Mouse (Mus musculus) lung, postnatal 10 days (tissue): ENCODE measurements around the gene Bclaf3.
"Not testable (repeated sequence)": the region's sequence is repeated elsewhere in the genome, so short reads cannot be mapped to it uniquely, and the experiment has no call there.

Experiments used
- DNase-seq: peaks from one replicate; pipeline ENCODE4 v3.0.0; 2021

Bclaf3 gene

GRCm38 (mm10) chrX:159526388-159526787 lies at the start of gene Bclaf3:
TSS of gene Bclaf3 (plus strand) at chrX:159526688.
- no peak for DNase-seq

GRCm38 (mm10) chrX:159478243-159478940 lies 48.1 kb upstream of the Bclaf3 start:
- DNase-seq, result not testable (repeated sequence)

DNA sequence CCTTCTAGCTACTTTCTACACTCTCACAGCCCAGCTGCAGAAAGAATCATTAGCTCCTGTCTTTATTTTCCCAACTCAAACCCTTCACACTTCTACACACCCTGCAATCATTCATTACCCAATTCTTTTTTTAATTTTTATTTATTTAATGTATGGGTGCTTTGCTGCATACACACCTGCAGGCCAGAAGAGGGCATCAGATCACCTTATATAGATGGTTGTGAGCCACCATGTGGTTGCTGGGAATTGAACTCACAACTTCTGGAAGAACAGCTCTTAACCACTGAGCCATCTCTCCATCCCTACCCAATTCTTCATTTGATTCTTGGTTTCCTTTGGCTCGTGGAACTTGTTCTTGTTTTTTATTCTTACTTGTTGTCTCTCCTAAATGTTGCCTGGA lies 42.2 kb upstream of the Bclaf3 start:
- no peak for DNase-seq

GRCm38 (mm10) chrX:159503181-159503580 lies 23.3 kb upstream of the Bclaf3 start:
- DNase-seq, result no peak

DNA sequence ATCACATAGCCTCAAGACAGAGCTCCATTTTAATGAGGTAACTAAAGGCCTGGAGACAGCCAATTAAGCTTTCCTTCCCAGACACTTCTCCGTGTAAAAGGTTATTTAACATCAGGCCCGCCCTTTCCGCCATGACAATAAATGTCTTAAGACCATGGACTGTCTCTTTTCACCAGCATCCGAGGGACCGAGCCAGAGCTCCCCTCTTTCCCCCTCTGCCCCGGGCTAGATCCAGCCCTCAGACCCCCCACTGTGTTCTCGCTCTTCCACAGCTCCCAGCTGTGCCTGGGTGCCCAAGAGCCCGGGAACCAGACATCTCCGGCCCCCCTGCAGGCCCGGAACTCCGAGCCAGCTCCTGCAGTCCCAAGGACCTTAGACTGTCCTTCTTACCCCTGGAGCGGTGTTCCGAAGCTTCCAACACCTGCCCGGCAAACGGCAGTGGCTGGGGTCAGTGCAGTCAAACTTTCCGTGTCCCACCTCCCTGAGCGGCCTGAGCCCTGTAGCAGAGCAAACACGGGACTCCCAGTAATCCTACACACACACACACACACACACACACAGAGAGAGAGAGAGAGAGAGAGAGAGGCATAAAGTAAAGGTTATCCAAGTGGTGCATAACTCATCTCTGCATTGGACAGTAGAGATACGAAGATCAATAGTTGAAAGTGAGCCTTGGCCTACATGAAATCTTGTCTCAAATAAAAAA lies 18.0 kb upstream of the Bclaf3 start:
- no peak for DNase-seq

DNA sequence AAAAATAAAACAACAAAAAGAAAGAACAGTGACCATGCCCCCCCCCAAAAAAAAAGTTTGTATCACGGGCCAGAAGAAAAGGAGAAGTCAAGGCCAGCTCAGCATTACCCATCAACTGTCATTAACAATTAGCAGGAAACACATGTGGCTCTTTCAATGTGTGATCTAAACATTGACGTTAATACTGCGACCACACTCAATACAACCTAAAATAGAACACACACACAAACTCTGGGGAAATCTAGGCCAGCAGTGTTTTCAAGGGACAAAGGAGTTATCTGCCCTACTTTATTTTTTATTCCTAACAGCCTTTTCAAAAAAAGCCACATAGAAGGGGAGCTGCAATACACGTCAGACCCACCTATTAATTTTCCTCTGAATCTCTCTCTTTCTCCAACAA lies 17.4 kb upstream of the Bclaf3 start:
- DNase-seq, result no peak

- DNase-seq, result no peak
Observed at GRCm38 (mm10) chrX:159509847-159510715, 16.4 kb upstream of the Bclaf3 start.

DNA sequence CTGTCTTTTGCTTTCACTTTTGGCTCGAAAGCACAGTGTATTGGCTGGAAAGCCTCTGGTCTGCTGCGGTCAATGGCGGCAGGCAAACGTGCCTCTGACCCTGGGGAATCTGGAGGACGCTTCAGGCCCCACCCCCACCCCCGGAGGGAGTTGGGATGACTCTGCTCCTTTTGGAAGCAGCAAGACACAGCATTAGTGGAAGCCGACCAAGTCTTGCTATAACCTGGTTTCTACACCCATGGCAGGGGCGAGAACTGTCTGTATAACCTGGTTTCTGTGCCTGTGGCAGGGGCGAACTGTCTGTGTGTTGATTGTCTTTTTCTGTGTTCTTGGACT lies 15.8 kb upstream of the Bclaf3 start:
- no peak for DNase-seq

DNA sequence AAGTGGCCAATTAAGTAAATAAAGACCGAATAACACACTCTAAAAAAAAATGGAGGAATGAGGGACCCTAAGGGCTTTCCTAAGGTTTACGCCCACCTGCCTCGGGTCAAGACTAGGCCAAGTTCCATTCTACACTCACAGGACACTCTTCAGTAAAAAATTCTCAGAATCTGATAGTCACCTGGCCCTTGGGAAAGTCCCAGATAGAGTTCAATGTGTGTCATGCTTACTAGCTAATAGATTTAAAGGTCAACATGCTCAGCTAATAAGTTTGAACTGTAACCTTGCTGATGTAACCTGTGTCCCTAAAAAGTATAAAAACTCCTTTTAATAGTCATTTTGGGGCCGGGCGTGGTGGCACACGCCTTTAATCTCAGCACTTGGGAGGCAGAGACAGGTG lies 10.9 kb upstream of the Bclaf3 start:
- DNase-seq, result no peak

DNA sequence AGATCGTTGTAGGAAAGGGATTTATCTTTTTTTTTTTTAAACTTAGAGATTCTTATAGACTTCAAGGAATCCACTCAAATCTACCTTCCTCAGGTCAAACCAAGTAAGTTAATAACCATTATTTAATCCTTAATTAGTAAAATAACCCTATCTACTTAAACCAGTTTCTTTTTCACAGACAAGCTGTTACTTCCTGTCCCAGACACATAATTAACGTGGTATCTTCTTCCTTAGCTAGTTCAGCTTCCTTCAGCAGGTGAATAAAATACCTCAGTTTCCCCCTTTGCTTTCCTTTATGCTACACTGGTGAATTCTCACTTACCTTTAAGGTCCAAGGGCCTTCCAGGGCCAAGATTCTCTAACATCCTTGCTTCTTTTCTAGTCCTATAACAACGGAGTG lies 4.7 kb upstream of the Bclaf3 start:
- DNase-seq, result no peak

- no peak for DNase-seq
Observed at GRCm38 (mm10) chrX:159522651-159523050, 3.8 kb upstream of the Bclaf3 start.

DNA sequence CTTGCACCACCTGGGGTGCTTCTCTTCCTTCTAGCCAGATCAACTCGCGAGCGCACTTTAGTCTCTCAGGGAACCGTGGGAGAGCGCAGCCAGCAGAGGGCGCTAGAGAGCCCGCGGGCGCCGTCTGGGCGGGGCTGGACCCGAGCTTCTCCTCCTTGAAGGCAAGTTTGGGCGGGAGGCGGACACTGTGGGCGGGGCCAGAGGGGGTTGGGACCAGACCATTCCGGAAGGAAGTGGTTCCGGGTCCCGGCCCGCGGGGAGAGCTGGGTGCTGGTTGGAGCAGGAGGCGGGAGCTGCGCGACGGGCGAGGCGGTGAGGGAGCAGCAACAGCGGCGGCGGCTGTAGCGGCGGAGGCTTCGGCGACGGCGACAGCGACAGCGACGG lies 5.9 kb downstream of the Bclaf3 start:
- DNase-seq, result peak; percentile 98

- peak; percentile 37 for DNase-seq
Observed at GRCm38 (mm10) chrX:159532811-159533462, 6.4 kb downstream of the Bclaf3 start.

GRCm38 (mm10) chrX:159541936-159542335 lies 15.4 kb downstream of the Bclaf3 start:
- DNase-seq, result no peak

DNA sequence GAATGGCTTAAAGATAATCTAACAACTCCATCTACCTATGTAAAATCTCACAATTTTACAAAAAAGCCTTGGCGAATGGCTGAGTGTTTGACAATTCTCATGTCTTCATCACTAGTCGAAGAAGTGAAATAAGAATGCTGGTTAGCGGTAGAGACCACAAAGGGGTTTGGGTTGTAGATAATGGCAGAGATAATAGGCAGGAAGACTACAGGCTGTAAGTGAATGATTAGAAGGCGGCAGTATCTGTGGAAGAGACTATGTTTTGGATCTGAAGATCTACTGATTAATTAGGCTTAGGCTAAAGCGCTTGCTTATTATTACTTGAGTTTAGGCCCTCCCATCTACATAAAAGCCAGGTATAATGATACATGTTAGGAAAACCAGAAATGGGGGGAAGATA lies 20.6 kb downstream of the Bclaf3 start:
- no peak for DNase-seq

- not testable (repeated sequence) for DNase-seq
Observed at GRCm38 (mm10) chrX:159584738-159585137, 58.2 kb downstream of the Bclaf3 start.

GRCm38 (mm10) chrX:159591633-159592032 lies 65.1 kb downstream of the Bclaf3 start:
- DNase-seq, result no peak

- no peak for DNase-seq
Observed at GRCm38 (mm10) chrX:159597502-159597901, 71.0 kb downstream of the Bclaf3 start.

GRCm38 (mm10) chrX:159604832-159605231 lies 78.3 kb downstream of the Bclaf3 start:
- DNase-seq, result no peak

DNA sequence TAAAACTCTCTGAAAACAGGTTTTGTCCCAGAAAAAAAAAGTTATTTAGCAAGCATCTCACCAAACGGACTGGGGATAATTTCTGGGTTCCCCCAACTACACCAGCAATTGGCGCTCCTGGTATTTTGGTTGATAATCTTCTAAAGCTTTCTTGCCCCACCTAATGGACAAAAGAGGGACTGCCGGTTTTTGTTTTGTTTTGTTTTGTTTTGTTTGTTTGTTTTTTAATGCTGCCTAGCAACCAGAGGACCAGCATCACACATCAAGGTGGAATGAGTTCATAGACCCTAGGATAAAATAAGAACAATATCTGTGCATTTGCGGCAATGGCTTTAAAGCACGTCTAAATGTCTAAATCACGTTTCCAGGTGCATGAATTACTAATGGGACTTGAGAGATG lies 80.4 kb downstream of the Bclaf3 start:
- peak; percentile 42 for DNase-seq

DNA sequence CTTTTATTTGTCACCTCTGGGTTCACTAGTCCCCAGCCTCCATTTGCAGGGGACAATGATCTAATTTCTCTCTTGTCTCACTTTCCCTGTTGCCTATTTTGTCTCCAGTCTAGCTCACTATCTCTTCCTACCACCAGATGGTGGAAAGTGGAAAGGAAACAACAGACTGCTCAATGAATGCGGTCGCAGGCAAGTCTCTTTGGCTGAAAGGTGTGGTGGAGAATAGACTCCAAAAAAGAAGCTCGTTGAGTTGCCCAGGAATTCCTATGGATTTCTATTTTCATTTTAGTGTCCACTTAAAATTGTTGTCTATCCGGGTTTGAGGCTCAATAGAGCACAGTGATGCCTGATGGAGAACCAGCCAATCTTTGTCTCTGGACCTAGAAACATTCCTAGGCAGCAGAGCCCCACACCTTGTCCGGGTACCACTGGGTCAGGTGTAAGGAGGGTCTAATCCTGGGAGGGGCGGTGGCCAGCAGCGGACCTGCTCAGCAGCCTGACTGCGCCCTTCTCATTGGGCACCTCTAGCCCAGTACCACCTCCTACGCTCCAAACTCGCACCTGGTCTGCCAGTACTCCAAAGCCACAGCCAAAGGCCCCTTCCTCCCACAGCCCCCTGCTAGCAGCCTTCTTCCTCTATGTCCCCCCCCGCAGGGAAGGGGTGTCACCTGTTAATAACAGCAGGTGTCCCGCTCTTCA lies 99.9 kb downstream of the Bclaf3 start:
- peak; percentile 23 for DNase-seq

DNA sequence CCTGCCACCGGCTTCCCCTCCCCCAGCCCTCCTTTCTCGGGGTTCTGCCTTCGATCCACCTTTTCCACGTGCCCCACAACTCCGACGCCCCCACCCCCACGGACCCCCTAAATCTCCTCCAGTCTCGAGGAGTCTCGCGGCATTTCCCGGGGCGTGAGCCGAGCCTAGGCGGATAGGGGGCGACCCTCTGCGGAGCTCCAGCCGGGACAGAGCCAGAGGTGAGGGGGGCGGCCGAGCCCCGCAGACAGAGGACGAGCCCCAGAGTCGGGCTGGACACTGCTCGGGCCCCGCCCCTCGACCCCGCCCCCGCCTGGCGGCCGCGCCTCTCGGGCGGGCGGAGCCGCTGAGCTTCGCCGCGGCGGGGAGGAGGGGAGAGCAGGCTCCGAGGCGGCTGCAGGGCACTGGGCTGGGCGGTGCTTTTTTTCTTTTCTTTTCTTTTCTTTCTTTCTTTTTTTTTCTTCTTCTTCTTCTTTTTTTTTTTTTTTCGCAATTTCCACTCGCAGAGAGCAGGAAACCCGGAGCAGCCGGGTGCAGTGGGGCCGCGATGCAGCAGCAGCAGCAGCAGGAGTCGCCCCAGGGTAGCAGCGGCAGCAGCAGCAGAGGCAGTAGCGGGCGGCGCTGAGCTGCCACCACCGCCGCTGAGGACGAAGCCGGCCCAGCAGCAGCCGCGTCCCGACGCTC lies 100.6 kb downstream of the Bclaf3 start, which contains the start of gene Sh3kbp1:
TSS of gene Sh3kbp1 (plus strand) at position 366 of the 681 bp plus-strand sequence.
- DNase-seq, result peak; percentile 80
